In the genomic region with DNA sequence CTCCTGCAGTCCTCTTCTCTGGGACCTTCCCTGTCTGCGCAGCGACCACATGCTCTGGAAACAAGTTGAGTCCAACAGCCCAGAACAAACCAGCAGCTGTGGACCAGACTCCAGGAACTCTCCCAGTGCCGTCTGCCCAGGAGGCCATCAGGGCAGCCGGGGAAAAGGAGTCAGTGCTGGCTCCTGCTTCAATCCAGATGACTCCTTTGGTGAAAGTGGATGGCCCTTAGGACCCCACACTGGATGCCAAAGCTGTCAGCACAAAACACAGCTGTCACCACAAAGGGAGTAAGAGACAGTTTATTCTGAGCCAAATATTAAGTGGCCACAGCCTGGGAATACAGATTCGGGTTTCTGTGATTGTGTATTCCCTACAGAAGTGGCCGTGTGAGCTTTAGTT, we compare ENCODE assay signal across 20 mouse cellular contexts. TPM values are rescaled to one million over a fixed set of nuclear protein-coding genes. Genes with fewer than 3 reads are reported as not detected.
DNase-seq lines count a peak whose midpoint lies in the region; ATAC-seq and TF ChIP-seq lines count a peak whose summit lies in the region.
"Had no signal": no experiment of that assay in that cellular context is flagged by ENCODE, and none has a peak within 500 bp of the region (broad histone marks: within the 10 kb centered on the region; RNA-seq: fewer than 3 reads in every experiment).

No protein-coding gene starts in this region.

- peak; percentile 10; the same call in 1 of the 2 replicates for ATAC-seq in forebrain, postnatal 0 days
- ATAC-seq in forebrain, embryonic 14.5 days, result no peak
- ATAC-seq in hindbrain, embryonic 11.5 days (ENCODE audit: low FRiP score), result no peak
- ATAC-seq in stomach, embryonic 16.5 days (ENCODE audit: insufficient read depth, low FRiP score), result 0 out of 2 replicates have a peak, but pooled peaks have one; percentile 6
- ATAC-seq in stomach, postnatal 0 days (ENCODE audit: low FRiP score, low TSS enrichment), result no peak
- ATAC-seq: forebrain, embryonic 15.5 days; liver, postnatal 0 days had no signal

- no peak overlapping the region for H3K4me3 ChIP-seq in forebrain, postnatal 0 days (ENCODE audit: low read depth, low read length)
- H3K4me3 ChIP-seq in forebrain, embryonic 14.5 days (ENCODE audit: low read depth, low read length), result no peak overlapping the region
- H3K4me3 ChIP-seq in hindbrain, embryonic 10.5 days, result no peak overlapping the region
- no peak overlapping the region for H3K4me3 ChIP-seq in hindbrain, embryonic 11.5 days (ENCODE audit: low read depth, low read length)
- H3K4me3 ChIP-seq in stomach, embryonic 16.5 days (replicated peaks; ENCODE audit: low read length), result no peak overlapping the region
- no peak overlapping the region for H3K4me3 ChIP-seq in stomach, postnatal 0 days (ENCODE audit: low read depth, low read length)
- H3K4me3 ChIP-seq in myocyte, result no peak overlapping the region
- H3K4me3 ChIP-seq: erythroblast, embryonic 14.5 days; forebrain, embryonic 15.5 days had no signal

- peaks cover 13% of the 10 kb centered on the region for H3K79me2 ChIP-seq in myocyte (ENCODE audit: control insufficient read depth, insufficient read depth)

- no peak overlapping the region for H3ac ChIP-seq in myocyte (ENCODE audit: control insufficient read depth, insufficient read length)

- no peak for TF ChIP-seq CTCF in forebrain, postnatal 0 days (IDR thresholded peaks at IDR 0.05; ENCODE audit: low read depth)
- no peak for TF ChIP-seq CTCF in stomach, postnatal 0 days (IDR thresholded peaks at IDR 0.05; ENCODE audit: low read depth)

- H3K27me3 ChIP-seq in forebrain, postnatal 0 days (ENCODE audit: insufficient read depth, low read length), result no peaks in the 10 kb centered on the region
- no peaks in the 10 kb centered on the region for H3K27me3 ChIP-seq in forebrain, embryonic 14.5 days (replicated peaks; ENCODE audit: control insufficient read depth, insufficient read depth, low read length)
- H3K27me3 ChIP-seq in hindbrain, embryonic 10.5 days (ENCODE audit: insufficient read depth, poor library complexity, severe bottlenecking), result no peaks in the 10 kb centered on the region
- no peaks in the 10 kb centered on the region for H3K27me3 ChIP-seq in hindbrain, embryonic 11.5 days (ENCODE audit: control insufficient read depth, insufficient read depth, low read length)
- no peaks in the 10 kb centered on the region for H3K27me3 ChIP-seq in stomach, embryonic 16.5 days (ENCODE audit: control insufficient read depth, insufficient read depth, low read length)
- no peaks in the 10 kb centered on the region for H3K27me3 ChIP-seq in stomach, postnatal 0 days (ENCODE audit: control insufficient read depth, insufficient read depth, low read length)
- H3K27me3 ChIP-seq in myocyte (ENCODE audit: control insufficient read depth, insufficient read depth, insufficient read length), result no peaks in the 10 kb centered on the region
- H3K27me3 ChIP-seq: forebrain, embryonic 15.5 days had no signal

- H3K9ac ChIP-seq in forebrain, postnatal 0 days, result no peak overlapping the region
- no peak overlapping the region for H3K9ac ChIP-seq in forebrain, embryonic 14.5 days (ENCODE audit: low read length)
- H3K9ac ChIP-seq in hindbrain, embryonic 11.5 days (ENCODE audit: low read depth, low read length), result no peak overlapping the region
- H3K9ac ChIP-seq in stomach, embryonic 16.5 days (ENCODE audit: low read length), result no peak overlapping the region
- no peak overlapping the region; the same call in 1 of the 2 replicates for H3K9ac ChIP-seq in stomach, postnatal 0 days (ENCODE audit: low read length)
- H3K9ac ChIP-seq: forebrain, embryonic 15.5 days; liver, postnatal 0 days had no signal

- no peak overlapping the region for H3K4me2 ChIP-seq in forebrain, postnatal 0 days (ENCODE audit: low read depth)
- H3K4me2 ChIP-seq in forebrain, embryonic 14.5 days (ENCODE audit: low read length), result no peak overlapping the region
- H3K4me2 ChIP-seq in hindbrain, embryonic 11.5 days (replicated peaks; ENCODE audit: low read depth, low read length), result no peak overlapping the region
- H3K4me2 ChIP-seq in stomach, embryonic 16.5 days (ENCODE audit: low read depth, low read length), result no peak overlapping the region
- H3K4me2 ChIP-seq in stomach, postnatal 0 days (replicated peaks; ENCODE audit: low read depth), result no peak overlapping the region
- H3K4me2 ChIP-seq in myocyte (ENCODE audit: low read depth), result no peak overlapping the region
- H3K4me2 ChIP-seq: forebrain, embryonic 15.5 days had no signal

- H3K4me1 ChIP-seq in forebrain, postnatal 0 days (ENCODE audit: insufficient read depth), result peaks cover 17% of the 10 kb centered on the region; the same call in 1 of the 2 replicates
- H3K4me1 ChIP-seq in forebrain, embryonic 14.5 days (ENCODE audit: control insufficient read depth, insufficient read depth, low read length), result peaks cover 4% of the 10 kb centered on the region
- H3K4me1 ChIP-seq in hindbrain, embryonic 10.5 days (replicated peaks), result peaks cover 51% of the 10 kb centered on the region
- H3K4me1 ChIP-seq in hindbrain, embryonic 11.5 days (replicated peaks; ENCODE audit: control insufficient read depth, insufficient read depth, low read length), result peaks cover 3% of the 10 kb centered on the region; the same call in 1 of the 2 replicates
- no peaks in the 10 kb centered on the region for H3K4me1 ChIP-seq in stomach, embryonic 16.5 days (ENCODE audit: control insufficient read depth, insufficient read depth, low read length)
- 0 out of 2 replicates have a peak, but pooled peaks cover 2% of the 10 kb centered on the region for H3K4me1 ChIP-seq in stomach, postnatal 0 days (replicated peaks; ENCODE audit: control insufficient read depth, insufficient read depth)

- no peak overlapping the region for H3K27ac ChIP-seq in forebrain, postnatal 0 days (ENCODE audit: low read depth, low read length)
- no peak overlapping the region for H3K27ac ChIP-seq in forebrain, embryonic 14.5 days (ENCODE audit: low read depth, low read length)
- peak overlapping the region; percentile 10 for H3K27ac ChIP-seq in hindbrain, embryonic 10.5 days
- no peak overlapping the region for H3K27ac ChIP-seq in hindbrain, embryonic 11.5 days (ENCODE audit: low read depth, low read length)
- no peak overlapping the region for H3K27ac ChIP-seq in stomach, embryonic 16.5 days (ENCODE audit: low read length)
- H3K27ac ChIP-seq in stomach, postnatal 0 days (replicated peaks), result no peak overlapping the region
- H3K27ac ChIP-seq: forebrain, embryonic 15.5 days; macrophage had no signal

- H3K36me3 ChIP-seq in forebrain, postnatal 0 days (ENCODE audit: insufficient read depth), result peaks cover 16% of the 10 kb centered on the region
- peaks cover 12% of the 10 kb centered on the region; the same call in 1 of the 2 replicates for H3K36me3 ChIP-seq in forebrain, embryonic 14.5 days (ENCODE audit: control insufficient read depth, insufficient read depth, low read length)
- peaks cover 47% of the 10 kb centered on the region for H3K36me3 ChIP-seq in hindbrain, embryonic 10.5 days
- H3K36me3 ChIP-seq in hindbrain, embryonic 11.5 days (ENCODE audit: control insufficient read depth, insufficient read depth, low read length), result no peaks in the 10 kb centered on the region
- H3K36me3 ChIP-seq in stomach, embryonic 16.5 days (ENCODE audit: control insufficient read depth, insufficient read depth, low read length), result no peaks in the 10 kb centered on the region
- no peaks in the 10 kb centered on the region for H3K36me3 ChIP-seq in stomach, postnatal 0 days (ENCODE audit: control insufficient read depth, insufficient read depth, low read length)
- peaks cover 3% of the 10 kb centered on the region for H3K36me3 ChIP-seq in myocyte (ENCODE audit: control insufficient read depth, insufficient read depth)

- no peak for TF ChIP-seq POLR2A in myocyte (IDR thresholded peaks at IDR 0.05; ENCODE audit: insufficient read length, low read depth)

- no peak for TF ChIP-seq EP300 in stomach, postnatal 0 days (optimal IDR thresholded peaks at IDR 0.05)

- DNase-seq in forebrain, postnatal 0 days, result no peak
- no peak for DNase-seq in forebrain, embryonic 14.5 days (ENCODE audit: low spot score)
- DNase-seq in hindbrain, embryonic 10.5 days (ENCODE audit: low spot score), result no peak
- DNase-seq in hindbrain, embryonic 11.5 days (ENCODE audit: low spot score), result no peak
- no peak for DNase-seq in stomach, postnatal 0 days (ENCODE audit: low spot score)
- no peak for DNase-seq in spleen, postnatal 14 days (ENCODE audit: low spot score in 2 of 2)
- DNase-seq: adrenal gland, adult 8-10 months; cerebellum, postnatal 14 days; kidney, adult 9 months; liver; liver, postnatal 0 days; thymus, adult 18-20 months had no signal

- 58% methylated on average over 6 of the region's 6 CpGs for WGBS in forebrain, postnatal 0 days
- WGBS in forebrain, embryonic 14.5 days, result 74% methylated on average over 6 of the region's 6 CpGs
- 61% methylated on average over 6 of the region's 6 CpGs for WGBS in hindbrain, embryonic 10.5 days
- WGBS in hindbrain, embryonic 11.5 days, result 60% methylated on average over 6 of the region's 6 CpGs
- WGBS in stomach, embryonic 16.5 days, result 54% methylated on average over 6 of the region's 6 CpGs
- 42% methylated on average over 6 of the region's 6 CpGs for WGBS in stomach, postnatal 0 days

- H3K9me3 ChIP-seq in forebrain, postnatal 0 days (ENCODE audit: low read length), result no peaks in the 10 kb centered on the region
- H3K9me3 ChIP-seq in forebrain, embryonic 14.5 days (replicated peaks; ENCODE audit: control insufficient read depth, low read length), result no peaks in the 10 kb centered on the region
- H3K9me3 ChIP-seq in hindbrain, embryonic 10.5 days, result peaks cover 13% of the 10 kb centered on the region
- H3K9me3 ChIP-seq in hindbrain, embryonic 11.5 days (ENCODE audit: control insufficient read depth, low read length), result no peaks in the 10 kb centered on the region
- H3K9me3 ChIP-seq in stomach, embryonic 16.5 days (replicated peaks; ENCODE audit: control insufficient read depth, low read length), result no peaks in the 10 kb centered on the region
- H3K9me3 ChIP-seq in stomach, postnatal 0 days (ENCODE audit: control insufficient read depth, low read length), result no peaks in the 10 kb centered on the region
- H3K9me3 ChIP-seq: forebrain, embryonic 15.5 days had no signal

RNA-seq across cellular contexts. Expression of gene Map6, which starts 23.7 kb away (rescaled TPM):
- 187 and 234 TPM in 2 replicates for total RNA-seq in forebrain, postnatal 0 days (2014; rRNA removed)
- polyA plus RNA-seq in forebrain, postnatal 0 days (2015; fragmentation: Nextera tagmentation; extraction: Ambion mirVana), result 71.9 and 98.0 TPM in 2 replicates
- polyA plus RNA-seq in forebrain, embryonic 14.5 days (2014; fragmentation: Nextera tagmentation; extraction: Ambion mirVana), result 46.2 and 62.4 TPM in 2 replicates
- 32.9 and 65.5 TPM in 2 replicates for polyA plus RNA-seq in hindbrain, embryonic 10.5 days (2016; fragmentation: Nextera tagmentation; extraction: Ambion mirVana)
- polyA plus RNA-seq in hindbrain, embryonic 11.5 days (2014; fragmentation: Nextera tagmentation; extraction: Ambion mirVana), result 49.6 and 51.8 TPM in 2 replicates
- polyA plus RNA-seq in stomach, embryonic 16.5 days (2015; fragmentation: Nextera tagmentation; extraction: Ambion mirVana), result 5.0 and 5.4 TPM in 2 replicates
- polyA plus RNA-seq in stomach, postnatal 0 days (2015; fragmentation: Nextera tagmentation; extraction: Ambion mirVana), result 8.7 and 9.1 TPM in 2 replicates
- 35.1 TPM for polyA plus RNA-seq in myocyte (2012; fragmentation: generic; extraction: Trizol)
- polyA plus RNA-seq: erythroblast, embryonic 14.5 days had no signal

RNA-seq across cellular contexts. Expression of gene Mogat2, which starts 52.5 kb away (rescaled TPM):
- 0.24 and 0.31 TPM in 2 replicates for total RNA-seq in forebrain, postnatal 0 days (2014; rRNA removed)
- 0.18 and 0.23 TPM in 2 replicates for polyA plus RNA-seq in forebrain, postnatal 0 days (2015; fragmentation: Nextera tagmentation; extraction: Ambion mirVana)
- 3.1 and 3.2 TPM in 2 replicates for polyA plus RNA-seq in forebrain, embryonic 14.5 days (2014; fragmentation: Nextera tagmentation; extraction: Ambion mirVana)
- 21.2 and 31.5 TPM in 2 replicates for polyA plus RNA-seq in hindbrain, embryonic 10.5 days (2016; fragmentation: Nextera tagmentation; extraction: Ambion mirVana)
- 11.1 and 14.5 TPM in 2 replicates for polyA plus RNA-seq in hindbrain, embryonic 11.5 days (2014; fragmentation: Nextera tagmentation; extraction: Ambion mirVana)
- 31.3 and 33.7 TPM in 2 replicates for polyA plus RNA-seq in stomach, embryonic 16.5 days (2015; fragmentation: Nextera tagmentation; extraction: Ambion mirVana)
- polyA plus RNA-seq in stomach, postnatal 0 days (2015; fragmentation: Nextera tagmentation; extraction: Ambion mirVana), result 8.7 and 9.4 TPM in 2 replicates
- 1.9 TPM for polyA plus RNA-seq in myocyte (2012; fragmentation: generic; extraction: Trizol)
- total RNA-seq: gastrocnemius, adult 18-20 months; layer of hippocampus, postnatal 14 days; left cerebral cortex, postnatal 14 days had no signal
- polyA plus RNA-seq: erythroblast, embryonic 14.5 days had no signal

Comparison
In these comparisons a context has a peak if more than half of its experiments do, and no peak if none do; other contexts are left out.
1. ATAC-seq: peak in forebrain, postnatal 0 days (single experiment) and stomach, embryonic 16.5 days (single experiment); none in forebrain, embryonic 14.5 days (single experiment), hindbrain, embryonic 11.5 days (single experiment) and stomach, postnatal 0 days (single experiment).